Mouse (Mus musculus) urinary bladder, postnatal 4 days (tissue): Measurements from ENCODE around the gene Calr4.
A peak's percentile ranks its signal among the peaks of the same experiment; 100 is the strongest.

Experiments used
- DNase-seq, 2 experiments: peaks; one replicate each; pipeline ENCODE4 v3.0.0; 2021 to 2022; ENCODE audit warnings: low spot score in 2 of 2

The Calr4 gene

DNA sequence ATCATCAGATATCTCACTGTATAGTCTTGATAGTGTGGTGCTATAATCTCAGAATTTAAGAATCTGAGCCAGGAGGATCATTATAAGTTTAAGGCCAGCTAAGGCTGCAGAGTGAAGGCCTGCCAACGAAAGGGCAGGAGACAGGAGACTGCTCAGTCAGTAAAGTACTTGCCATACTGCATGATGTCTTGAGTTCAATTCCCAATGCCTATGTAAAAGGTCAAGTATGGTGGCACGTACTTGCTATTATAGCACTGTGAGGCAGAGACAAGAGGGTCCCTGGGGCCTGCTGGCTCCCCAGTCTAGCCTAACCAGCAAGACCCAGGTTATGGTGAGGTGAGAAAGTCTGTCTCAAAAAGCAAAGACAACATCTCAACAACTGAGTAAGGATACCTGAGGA is at the start of gene Calr4:
Gene Calr4 (plus strand): TSS at position 301 of the 400 bp plus-strand sequence.
- DNase-seq, result no peak

- DNase-seq, result no peak
Measured at GRCm38 (mm10) chr4:109185616-109186405, 48.5 kb upstream of the Calr4 start.

- no peak for DNase-seq
Measured at GRCm38 (mm10) chr4:109191598-109191997, 42.7 kb upstream of the Calr4 start.

DNA sequence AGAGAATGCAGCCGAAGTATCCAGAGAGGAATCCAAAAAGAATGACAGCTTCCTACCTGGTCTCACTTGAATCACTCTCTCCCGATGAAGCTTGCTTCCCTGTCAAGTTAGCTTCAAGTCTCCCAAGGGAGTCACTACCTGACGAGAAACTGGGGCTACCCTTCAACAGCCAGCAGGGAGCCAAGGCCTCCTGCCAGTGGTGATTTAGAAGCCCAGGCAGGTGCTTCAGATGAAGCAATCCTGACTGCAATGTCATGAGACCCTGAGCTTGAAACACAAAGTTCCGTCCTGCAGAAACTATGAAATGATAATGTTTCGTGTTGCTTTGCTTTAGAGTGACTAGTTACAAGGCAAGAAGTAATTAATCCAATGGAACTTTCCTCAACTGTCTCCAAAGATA is 40.4 kb upstream of the Calr4 start:
- DNase-seq, result no peak

GRCm38 (mm10) chr4:109195900-109196629 is 38.2 kb upstream of the Calr4 start:
- no peak for DNase-seq

DNA sequence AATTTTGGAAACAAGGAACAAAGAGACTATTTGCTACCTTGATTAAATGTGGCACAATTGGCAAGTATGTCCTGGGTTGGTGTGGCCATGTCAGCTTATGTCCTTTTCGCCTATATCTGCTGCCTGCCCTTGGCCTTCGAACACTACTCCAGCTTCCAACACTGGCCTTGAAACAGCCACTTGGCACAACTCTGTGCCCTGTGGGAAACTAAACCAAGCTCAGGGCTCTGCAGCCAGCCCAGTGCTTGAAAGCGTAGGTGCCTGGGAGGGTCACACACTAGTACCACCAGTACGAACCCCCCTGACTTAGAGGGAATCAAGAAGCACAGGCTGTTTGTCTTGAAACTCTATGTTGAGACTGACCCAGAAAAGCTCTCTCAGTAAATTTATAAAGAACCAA is 35.2 kb upstream of the Calr4 start:
- DNase-seq, result no peak

GRCm38 (mm10) chr4:109201582-109202424 is 32.5 kb upstream of the Calr4 start, which contains the start of gene Osbpl9:
TSS of gene Osbpl9 (minus strand) at chr4:109202272.
- peak; percentile 97 to 99 for DNase-seq

DNA sequence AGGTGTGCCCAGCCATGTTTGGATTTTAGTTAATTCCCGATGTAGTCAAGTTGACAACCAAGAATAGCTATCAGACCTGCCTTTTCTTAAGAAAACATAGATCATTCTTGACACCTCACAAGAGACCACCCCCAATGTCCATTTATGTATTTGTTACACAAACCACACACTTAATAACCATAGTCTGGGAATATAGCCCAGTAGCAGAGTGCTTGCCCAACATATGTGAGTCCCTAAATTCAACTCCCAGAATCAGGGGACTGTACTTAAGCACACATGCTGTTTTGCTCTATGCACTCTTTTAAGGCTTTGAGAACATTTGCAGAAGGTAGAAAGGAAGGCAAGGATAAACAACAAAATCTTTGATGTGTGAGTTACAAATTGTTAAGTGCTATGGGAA is 30.4 kb upstream of the Calr4 start:
- no peak for DNase-seq

GRCm38 (mm10) chr4:109204416-109204815 is 29.9 kb upstream of the Calr4 start:
- no peak for DNase-seq

GRCm38 (mm10) chr4:109207524-109207923 is 26.8 kb upstream of the Calr4 start:
- no peak for DNase-seq

DNA sequence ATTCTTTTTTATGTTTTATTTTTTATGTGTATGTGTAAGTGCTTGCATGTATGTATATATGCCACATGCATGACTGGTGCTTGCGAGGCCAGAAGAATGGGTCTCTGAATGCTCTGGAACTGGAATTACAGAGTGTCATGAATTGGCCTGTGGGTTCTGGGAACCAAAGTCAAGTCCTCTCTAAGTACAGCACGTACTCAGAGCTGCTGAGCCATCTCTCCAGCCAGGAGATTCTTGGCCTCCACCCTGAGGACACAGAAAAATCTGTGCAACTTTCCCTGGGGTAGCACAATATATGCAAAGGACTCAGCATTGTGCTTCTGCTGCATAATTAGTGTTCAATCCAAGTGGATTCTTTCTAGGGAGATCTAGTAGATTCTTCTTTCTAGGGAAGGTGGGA is 24.0 kb upstream of the Calr4 start:
- no peak for DNase-seq

GRCm38 (mm10) chr4:109210881-109211280 is 23.4 kb upstream of the Calr4 start:
- no peak for DNase-seq

DNA sequence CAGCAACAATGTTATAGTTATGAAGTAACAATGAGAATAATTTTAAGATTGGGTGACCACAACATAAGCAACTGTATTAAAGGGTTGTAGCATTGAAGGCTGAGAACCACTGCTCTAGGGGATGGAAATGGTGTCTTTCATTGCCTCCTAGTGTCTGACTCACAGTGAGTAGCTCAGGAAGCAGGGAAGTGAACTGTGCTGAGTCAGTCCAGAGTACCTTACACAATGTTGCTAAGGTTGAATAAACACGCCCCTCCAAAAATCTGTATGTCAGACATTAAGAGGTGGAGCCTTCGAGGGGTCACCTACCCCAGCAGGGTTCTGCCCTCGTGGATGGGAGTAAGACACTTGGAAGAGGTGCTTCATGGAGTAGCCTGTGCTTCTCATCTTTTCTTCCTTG is 20.3 kb upstream of the Calr4 start:
- DNase-seq, result no peak

DNA sequence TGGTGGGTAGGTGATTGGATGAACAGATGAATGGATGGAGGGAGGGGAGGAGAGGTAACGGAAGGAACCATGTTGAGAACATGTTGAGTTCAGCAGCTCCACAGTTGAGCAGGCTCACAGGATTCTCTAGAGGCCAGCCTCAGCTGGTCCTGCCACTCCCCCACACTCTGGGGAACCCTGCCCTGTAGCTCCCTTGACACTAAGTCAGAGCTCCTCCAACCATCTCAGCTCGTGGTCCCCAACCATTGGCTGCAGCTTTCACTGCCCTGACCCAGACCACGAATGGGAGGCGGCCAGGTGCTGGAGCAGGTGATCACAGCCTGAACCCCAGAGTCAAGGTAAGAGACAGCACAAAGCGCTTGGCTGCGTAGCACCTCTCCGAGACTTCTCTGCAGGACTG is 16.3 kb upstream of the Calr4 start:
- DNase-seq, result no peak

GRCm38 (mm10) chr4:109220441-109220940 is 13.8 kb upstream of the Calr4 start:
- DNase-seq, result no peak

DNA sequence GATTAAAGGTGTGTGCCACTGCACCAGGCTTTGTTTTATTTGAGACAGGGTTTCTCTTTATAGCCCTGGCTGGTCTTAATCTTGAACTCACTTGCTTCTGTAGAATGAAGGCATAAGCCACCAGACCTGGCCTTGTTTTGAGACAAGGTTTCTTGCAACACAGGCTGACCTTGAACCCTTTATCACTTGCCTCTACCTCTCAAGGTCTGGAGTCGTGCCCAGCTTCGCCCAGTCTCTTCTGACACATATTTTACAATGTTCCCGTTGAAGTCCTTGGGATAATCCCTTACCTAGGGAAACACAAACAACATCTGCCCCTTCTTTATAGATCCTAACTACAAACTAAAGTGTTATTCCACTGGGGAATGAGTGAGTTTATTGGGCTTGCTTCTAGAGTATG is 12.3 kb upstream of the Calr4 start:
- no peak for DNase-seq

GRCm38 (mm10) chr4:109224762-109225552 is 9.3 kb upstream of the Calr4 start:
- peak; percentile 67 to 75 for DNase-seq

DNA sequence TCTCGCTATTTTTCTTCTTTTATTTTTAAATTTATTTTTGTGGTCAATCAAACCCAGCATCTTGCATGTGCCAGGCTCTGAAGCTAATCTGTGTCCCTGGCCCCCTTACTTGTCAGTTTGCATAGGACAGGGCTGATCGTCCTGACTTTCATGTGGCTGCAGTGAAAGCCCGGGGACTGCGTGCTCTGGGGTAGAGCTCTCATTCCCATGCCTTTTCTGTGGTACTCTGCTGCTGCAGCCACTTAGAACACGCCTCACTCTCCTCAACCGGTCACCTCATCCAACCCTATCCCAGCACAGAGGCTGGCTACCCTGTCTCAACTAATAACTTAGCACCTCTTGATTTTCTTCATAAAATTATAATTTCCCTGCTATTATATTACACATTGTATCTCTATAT is 8.7 kb upstream of the Calr4 start:
- DNase-seq, result no peak

- DNase-seq, result no peak
Measured at GRCm38 (mm10) chr4:109226071-109226470, 8.2 kb upstream of the Calr4 start.

GRCm38 (mm10) chr4:109229766-109230279 is 4.5 kb upstream of the Calr4 start:
- no peak for DNase-seq

DNA sequence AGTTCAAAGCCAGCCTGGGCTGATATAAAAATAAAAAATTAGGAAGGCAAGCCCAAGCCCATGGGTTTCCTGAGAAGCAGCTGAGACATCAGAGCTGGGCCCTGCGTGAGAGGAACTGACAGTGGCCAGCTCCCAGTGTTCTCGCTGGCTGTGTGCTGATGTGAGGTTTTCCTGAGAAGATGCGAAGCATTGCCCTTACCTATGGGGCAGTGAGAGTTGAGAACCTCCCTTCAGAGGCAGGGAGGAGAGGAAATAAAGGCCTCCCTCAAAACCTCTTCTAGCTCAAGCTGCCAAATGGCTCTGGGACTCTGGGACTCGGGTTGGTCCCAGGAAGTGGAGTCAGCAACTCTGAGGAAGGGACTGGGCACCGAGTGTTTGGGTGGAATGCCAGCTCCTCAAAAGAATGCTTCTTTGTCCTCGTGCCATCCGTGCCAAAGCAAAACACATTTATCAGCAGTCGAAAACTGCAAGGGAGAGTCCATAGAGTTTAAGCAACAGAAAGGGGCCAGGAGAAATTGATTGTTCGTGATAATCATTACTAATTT is 593 bp downstream of the Calr4 start:
- DNase-seq, result no peak
